Mouse (Mus musculus): ENCODE data around the gene Vmn2r59.
"Not testable (repeated sequence)": the region's sequence is repeated elsewhere in the genome, so short reads cannot be mapped to it uniquely, and the experiment has no call there.

The Vmn2r59 gene

GRCm38 (mm10) chr7:42058923-42059322 lies at the start of gene Vmn2r59:
TSS of gene Vmn2r59 (minus strand) at chr7:42059023.
- no peak for DNase-seq

- no peak for DNase-seq
Measured at GRCm38 (mm10) chr7:42107470-42107869, 48.6 kb upstream of the Vmn2r59 start, which contains the start of gene Vmn2r60. TSS of gene Vmn2r60 (plus strand) at chr7:42107770.

GRCm38 (mm10) chr7:42107061-42107460 lies 48.2 kb upstream of the Vmn2r59 start:
- not testable (repeated sequence) for DNase-seq
